Mouse (Mus musculus): ENCODE results near the gene Sf1. TPM values are rescaled to one million over a fixed set of nuclear protein-coding genes. Genes with fewer than 3 reads are reported as not detected.
A peak's percentile ranks its signal among the peaks of the same experiment; 100 is the strongest.

Gene Sf1
- polyA plus RNA-seq, 1 experiment: 171 TPM

DNA sequence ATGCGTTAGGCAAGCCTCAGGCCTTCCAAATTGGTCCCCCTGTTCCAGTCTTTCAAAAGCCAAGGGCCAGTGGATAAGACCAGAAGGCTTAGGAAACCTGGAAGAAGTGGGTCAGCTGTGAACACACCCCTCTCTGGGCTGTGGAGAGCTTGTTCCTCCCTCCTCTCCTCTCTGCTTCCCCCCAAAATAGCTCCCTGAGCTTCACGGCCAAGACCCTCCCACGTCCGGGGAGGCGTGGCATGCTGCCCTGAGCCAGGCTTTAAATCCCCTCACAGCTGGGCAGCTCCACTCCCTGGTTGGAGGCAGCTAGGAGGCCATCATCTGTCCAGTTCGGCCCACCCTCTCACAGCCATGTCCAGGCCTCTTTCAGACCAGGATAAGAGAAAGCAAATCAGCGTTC, 20.6 kb downstream of the Sf1 start, which contains the start of gene Pygm:
Gene Pygm (plus strand): TSS at position 272 of the 400 bp plus-strand sequence.
- H3K27ac ChIP-seq (ENCODE audit: insufficient read depth, low read depth, low read length): no peak within 1 kb of the TSS; the same call in 1 of the 2 replicates
- no peaks in the 10 kb centered on the region for H3K27me3 ChIP-seq (ENCODE audit: control insufficient read depth, insufficient read depth, low read length)
- peaks cover under 1% of the 10 kb centered on the region; the same call in 1 of the 2 replicates for H3K4me1 ChIP-seq (ENCODE audit: control insufficient read depth, insufficient read depth, insufficient read length, low read length)
- 49% methylated on average over 7 of the region's 7 CpGs for WGBS
- H3K36me3 ChIP-seq (ENCODE audit: control insufficient read depth, insufficient read depth, low read length): 0 out of 2 replicates have a peak, but pooled peaks cover 2% of the 10 kb centered on the region
- peak within 1 kb of the TSS; percentile 31 for H3K4me3 ChIP-seq (ENCODE audit: low read depth, low read length)
- TF ChIP-seq CTCF (IDR thresholded peaks at IDR 0.05; ENCODE audit: extremely low read depth, insufficient read length, insufficient replicate concordance, low read depth, low read length) (no peak), POLR2A (IDR thresholded peaks at IDR 0.05; ENCODE audit: low read depth, low read length) (0 out of 2 replicates have a peak, but pooled peaks have one; percentile 9)

DNA sequence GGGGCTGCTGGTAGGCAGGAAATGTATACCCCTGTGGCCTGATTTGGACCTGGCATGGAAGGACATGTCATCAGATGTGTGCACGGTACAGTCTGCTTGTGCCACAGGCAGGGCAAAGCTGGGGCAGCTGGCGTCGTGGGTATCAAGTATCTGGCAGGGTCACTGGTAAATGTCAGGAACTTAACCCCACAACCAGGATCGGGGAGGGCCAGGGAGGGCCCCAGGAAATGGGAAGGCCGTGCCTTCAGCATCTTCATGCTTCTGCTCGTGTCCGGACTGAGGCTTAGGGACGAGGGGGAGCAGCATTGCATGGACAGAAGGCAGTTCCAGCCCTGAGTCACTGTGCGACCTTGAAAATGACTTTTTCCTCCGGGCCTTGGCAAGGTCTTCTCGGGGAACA, 21.5 kb downstream of the Sf1 start:
- 75% methylated on average over 11 of the region's 11 CpGs for WGBS
- Histone ChIP-seq H3K4me3 (ENCODE audit: low read depth, low read length) (peak overlapping the region; percentile 14), H3K27me3 (ENCODE audit: control insufficient read depth, insufficient read depth, low read length) (no peaks in the 10 kb centered on the region), H3K27ac (ENCODE audit: insufficient read depth, low read depth, low read length) (no peak overlapping the region; the same call in 1 of the 2 replicates), H3K4me1 (ENCODE audit: control insufficient read depth, insufficient read depth, insufficient read length, low read length) (peaks cover 9% of the 10 kb centered on the region), H3K36me3 (ENCODE audit: control insufficient read depth, insufficient read depth, low read length) (no peaks in the 10 kb centered on the region)
- no peak for TF ChIP-seq POLR2A (IDR thresholded peaks at IDR 0.05; ENCODE audit: low read depth, low read length)
- no peak for TF ChIP-seq CTCF (IDR thresholded peaks at IDR 0.05; ENCODE audit: extremely low read depth, insufficient read length, insufficient replicate concordance, low read depth, low read length)

DNA sequence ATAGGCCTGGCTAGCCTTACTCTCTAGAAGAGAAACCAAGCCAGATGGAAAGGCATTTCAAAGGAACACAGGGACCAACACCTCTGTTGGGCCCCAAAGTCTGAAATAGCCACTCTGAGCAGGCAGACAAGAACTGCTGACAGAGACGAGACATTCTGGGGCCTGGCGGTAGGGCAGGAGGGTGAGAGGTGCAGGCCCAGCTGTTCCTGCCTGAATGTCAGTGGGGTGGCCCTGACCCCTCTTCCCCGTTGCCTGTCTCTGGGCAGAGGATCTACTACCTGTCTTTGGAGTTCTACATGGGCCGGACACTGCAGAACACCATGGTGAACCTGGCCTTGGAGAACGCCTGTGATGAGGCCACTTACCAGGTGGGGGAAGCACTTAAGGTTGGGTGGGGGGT, 21.9 kb downstream of the Sf1 start:
- no peak for TF ChIP-seq CTCF (IDR thresholded peaks at IDR 0.05; ENCODE audit: extremely low read depth, insufficient read length, insufficient replicate concordance, low read depth, low read length)
- TF ChIP-seq POLR2A (IDR thresholded peaks at IDR 0.05; ENCODE audit: low read depth, low read length): no peak
- no peaks in the 10 kb centered on the region for H3K27me3 ChIP-seq (ENCODE audit: control insufficient read depth, insufficient read depth, low read length)
- no peak overlapping the region for H3K4me3 ChIP-seq (ENCODE audit: low read depth, low read length)
- H3K27ac ChIP-seq (ENCODE audit: insufficient read depth, low read depth, low read length): no peak overlapping the region
- WGBS: 80% methylated on average over 5 of the region's 5 CpGs
- H3K4me1 ChIP-seq (ENCODE audit: control insufficient read depth, insufficient read depth, insufficient read length, low read length): peaks cover 9% of the 10 kb centered on the region
- no peaks in the 10 kb centered on the region for H3K36me3 ChIP-seq (ENCODE audit: control insufficient read depth, insufficient read depth, low read length)

DNA sequence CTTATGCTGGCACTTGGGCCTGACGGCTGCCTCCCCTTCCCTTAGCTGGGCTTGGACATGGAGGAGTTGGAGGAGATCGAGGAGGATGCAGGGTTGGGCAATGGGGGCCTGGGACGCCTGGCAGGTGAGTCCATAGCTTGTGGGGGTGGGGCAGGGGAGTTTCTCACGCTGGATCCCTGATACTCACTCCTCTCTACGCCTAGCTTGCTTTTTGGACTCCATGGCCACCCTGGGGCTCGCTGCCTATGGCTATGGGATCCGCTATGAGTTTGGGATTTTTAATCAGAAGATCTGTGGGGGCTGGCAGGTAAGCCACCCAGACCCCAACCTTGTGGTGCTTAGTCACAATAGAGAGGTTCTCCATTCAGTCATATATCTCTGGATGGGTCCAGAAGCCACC, 22.3 kb downstream of the Sf1 start:
- Histone ChIP-seq H3K27me3 (ENCODE audit: control insufficient read depth, insufficient read depth, low read length) (no peaks in the 10 kb centered on the region), H3K4me3 (ENCODE audit: low read depth, low read length) (no peak overlapping the region), H3K36me3 (ENCODE audit: control insufficient read depth, insufficient read depth, low read length) (no peaks in the 10 kb centered on the region), H3K27ac (ENCODE audit: insufficient read depth, low read depth, low read length) (no peak overlapping the region), H3K4me1 (ENCODE audit: control insufficient read depth, insufficient read depth, insufficient read length, low read length) (peaks cover 9% of the 10 kb centered on the region)
- 82% methylated on average over 7 of the region's 7 CpGs for WGBS
- TF ChIP-seq CTCF (IDR thresholded peaks at IDR 0.05; ENCODE audit: extremely low read depth, insufficient read length, insufficient replicate concordance, low read depth, low read length) (no peak), POLR2A (IDR thresholded peaks at IDR 0.05; ENCODE audit: low read depth, low read length) (no peak)

DNA sequence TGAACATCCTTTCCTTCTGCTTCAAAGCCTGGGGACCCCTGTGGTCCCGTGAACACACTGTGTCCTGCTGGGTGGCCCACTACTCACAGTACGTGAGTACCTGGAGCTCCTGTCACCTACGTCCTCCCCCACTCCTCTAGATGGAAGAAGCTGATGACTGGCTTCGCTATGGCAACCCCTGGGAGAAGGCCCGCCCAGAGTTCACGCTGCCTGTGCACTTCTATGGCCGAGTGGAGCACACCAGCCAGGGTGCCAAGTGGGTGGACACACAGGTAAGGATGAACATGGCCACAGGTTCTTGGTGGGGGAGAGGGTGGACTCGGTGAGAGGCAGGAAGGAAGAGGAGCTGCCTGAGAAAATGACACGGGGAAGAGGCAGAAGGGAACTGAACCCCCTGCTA, 22.7 kb downstream of the Sf1 start:
- peaks cover 9% of the 10 kb centered on the region for H3K4me1 ChIP-seq (ENCODE audit: control insufficient read depth, insufficient read depth, insufficient read length, low read length)
- no peak overlapping the region for H3K4me3 ChIP-seq (ENCODE audit: low read depth, low read length)
- no peak overlapping the region for H3K27ac ChIP-seq (ENCODE audit: insufficient read depth, low read depth, low read length)
- H3K27me3 ChIP-seq (ENCODE audit: control insufficient read depth, insufficient read depth, low read length): no peaks in the 10 kb centered on the region
- TF ChIP-seq POLR2A (IDR thresholded peaks at IDR 0.05; ENCODE audit: low read depth, low read length) (no peak), CTCF (IDR thresholded peaks at IDR 0.05; ENCODE audit: extremely low read depth, insufficient read length, insufficient replicate concordance, low read depth, low read length) (no peak)
- no peaks in the 10 kb centered on the region for H3K36me3 ChIP-seq (ENCODE audit: control insufficient read depth, insufficient read depth, low read length)
- 85% methylated on average over 9 of the region's 9 CpGs for WGBS

DNA sequence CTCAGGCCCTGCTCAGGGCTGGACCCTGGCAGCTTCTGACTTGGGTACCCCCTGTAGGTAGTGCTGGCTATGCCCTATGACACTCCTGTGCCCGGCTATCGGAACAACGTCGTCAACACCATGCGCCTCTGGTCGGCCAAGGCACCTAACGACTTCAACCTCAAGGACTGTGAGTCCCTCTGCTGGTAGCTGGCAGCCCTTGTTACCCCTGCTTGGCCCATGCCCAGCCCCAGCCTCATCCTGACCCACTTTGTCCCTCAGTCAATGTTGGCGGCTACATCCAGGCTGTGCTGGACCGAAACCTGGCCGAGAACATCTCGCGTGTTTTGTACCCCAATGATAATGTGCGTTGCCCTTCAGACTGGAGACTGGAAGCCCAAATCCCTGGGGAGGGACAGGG, 24.5 kb downstream of the Sf1 start:
- no peak for TF ChIP-seq POLR2A (IDR thresholded peaks at IDR 0.05; ENCODE audit: low read depth, low read length)
- TF ChIP-seq CTCF (IDR thresholded peaks at IDR 0.05; ENCODE audit: extremely low read depth, insufficient read length, insufficient replicate concordance, low read depth, low read length): no peak
- no peak overlapping the region for H3K27ac ChIP-seq (ENCODE audit: insufficient read depth, low read depth, low read length)
- no peaks in the 10 kb centered on the region for H3K36me3 ChIP-seq (ENCODE audit: control insufficient read depth, insufficient read depth, low read length)
- peaks cover 9% of the 10 kb centered on the region for H3K4me1 ChIP-seq (ENCODE audit: control insufficient read depth, insufficient read depth, insufficient read length, low read length)
- no peak overlapping the region for H3K4me3 ChIP-seq (ENCODE audit: low read depth, low read length)
- H3K27me3 ChIP-seq (ENCODE audit: control insufficient read depth, insufficient read depth, low read length): no peaks in the 10 kb centered on the region
- WGBS: 80% methylated on average over 13 of the region's 13 CpGs

DNA sequence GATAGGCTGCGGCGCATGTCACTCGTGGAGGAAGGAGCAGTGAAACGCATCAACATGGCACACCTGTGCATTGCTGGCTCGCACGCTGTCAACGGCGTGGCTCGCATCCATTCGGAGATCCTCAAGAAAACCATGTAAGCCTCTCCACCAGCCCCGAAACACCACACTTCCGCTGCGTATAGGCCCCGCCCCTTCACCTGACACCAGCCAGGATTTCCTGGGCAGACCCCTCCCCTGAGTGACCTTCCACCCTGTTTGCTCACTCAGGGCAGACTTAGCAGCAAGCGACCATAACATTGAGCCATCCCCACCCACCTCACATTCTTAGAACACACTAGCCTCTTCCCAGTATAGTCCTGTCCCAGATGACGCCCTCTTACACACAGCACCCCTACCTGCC, 26.3 kb downstream of the Sf1 start:
- Histone ChIP-seq H3K27ac (ENCODE audit: insufficient read depth, low read depth, low read length) (no peak overlapping the region), H3K36me3 (ENCODE audit: control insufficient read depth, insufficient read depth, low read length) (no peaks in the 10 kb centered on the region), H3K4me3 (ENCODE audit: low read depth, low read length) (peak overlapping the region; percentile 52), H3K4me1 (ENCODE audit: control insufficient read depth, insufficient read depth, insufficient read length, low read length) (peaks cover 9% of the 10 kb centered on the region), H3K27me3 (ENCODE audit: control insufficient read depth, insufficient read depth, low read length) (no peaks in the 10 kb centered on the region)
- no peak for TF ChIP-seq POLR2A (IDR thresholded peaks at IDR 0.05; ENCODE audit: low read depth, low read length)
- no peak for TF ChIP-seq CTCF (IDR thresholded peaks at IDR 0.05; ENCODE audit: extremely low read depth, insufficient read length, insufficient replicate concordance, low read depth, low read length)
- WGBS: 19% methylated on average over 16 of the region's 16 CpGs
